Mouse (Mus musculus) heart, adult 2 months (tissue): ENCODE measurements at regions not wholly inside any gene's neighbourhood (a gene's known extent, or its start where the extent isn't known, plus 50 kb on each side); places are given as distances from the start of the nearest gene placed in this dataset.

ENCODE experiments used
- CTCF ChIP-seq: fragments of 200-600 bp; IDR thresholded peaks from 2 replicates; pipeline ENCODE4 v1.8.1; 2022; ENCODE audit warnings: antibody characterized with exemption, mild to moderate bottlenecking, moderate library complexity
- POLR2A ChIP-seq: fragments of 200-500 bp; IDR thresholded peaks from 2 replicates; pipeline ENCODE4 v1.6.1; 2011; ENCODE audit warnings: mild to moderate bottlenecking, low read depth, low read length, control low read depth; ENCODE audit not compliant: insufficient read depth

GRCm38 (mm10) chr9:43930037-43930404, 113.2 kb upstream of the Thy1 start:
- TF ChIP-seq CTCF (no peak), POLR2A (no peak)
